Mouse (Mus musculus) right cerebral cortex, adult 18-20 months (tissue): Measurements from ENCODE around the gene Hmga2.

Experiments
- DNase-seq: peaks from one replicate; pipeline ENCODE4 v3.0.0; 2022; ENCODE audit warnings: mixed read lengths

The Hmga2 gene

GRCm38 (mm10) chr10:120422820-120423219 is 53.4 kb downstream of the Hmga2 start:
- no peak for DNase-seq

- DNase-seq = peak; percentile 46
These were observed 54.2 kb downstream of the Hmga2 start for GRCm38 (mm10) chr10:120422050-120422449.

- no peak for DNase-seq
These were observed 55.2 kb downstream of the Hmga2 start for GRCm38 (mm10) chr10:120420971-120421629.

- no peak for DNase-seq
These were observed 57.3 kb downstream of the Hmga2 start for GRCm38 (mm10) chr10:120418738-120419523.

GRCm38 (mm10) chr10:120418211-120418610 is 58.1 kb downstream of the Hmga2 start:
- DNase-seq = no peak

- DNase-seq = no peak
These were observed 58.7 kb downstream of the Hmga2 start for GRCm38 (mm10) chr10:120417488-120418118.

- no peak for DNase-seq
These were observed 59.2 kb downstream of the Hmga2 start for GRCm38 (mm10) chr10:120417116-120417487.

GRCm38 (mm10) chr10:120416628-120417027 is 59.6 kb downstream of the Hmga2 start:
- DNase-seq = no peak

- DNase-seq = no peak
These were observed 64.1 kb downstream of the Hmga2 start for GRCm38 (mm10) chr10:120412215-120412614.

GRCm38 (mm10) chr10:120410958-120411357 is 65.3 kb downstream of the Hmga2 start:
- no peak for DNase-seq

- no peak for DNase-seq
These were observed 67.1 kb downstream of the Hmga2 start for GRCm38 (mm10) chr10:120409131-120409530.

- no peak for DNase-seq
These were observed 69.0 kb downstream of the Hmga2 start for GRCm38 (mm10) chr10:120407230-120407629.

- no peak for DNase-seq
These were observed 70.2 kb downstream of the Hmga2 start for GRCm38 (mm10) chr10:120406038-120406437.

GRCm38 (mm10) chr10:120405322-120405721 is 70.9 kb downstream of the Hmga2 start:
- DNase-seq = no peak

- DNase-seq = no peak
These were observed 73.3 kb downstream of the Hmga2 start for GRCm38 (mm10) chr10:120402966-120403365.

GRCm38 (mm10) chr10:120401787-120402186 is 74.5 kb downstream of the Hmga2 start:
- no peak for DNase-seq

- no peak for DNase-seq
These were observed 76.3 kb downstream of the Hmga2 start for GRCm38 (mm10) chr10:120399846-120400510.

GRCm38 (mm10) chr10:120398745-120399144 is 77.5 kb downstream of the Hmga2 start:
- no peak for DNase-seq

- no peak for DNase-seq
These were observed 79.0 kb downstream of the Hmga2 start for GRCm38 (mm10) chr10:120397211-120397631.

GRCm38 (mm10) chr10:120395550-120395949 is 80.7 kb downstream of the Hmga2 start:
- no peak for DNase-seq

- DNase-seq = no peak
These were observed 81.5 kb downstream of the Hmga2 start for GRCm38 (mm10) chr10:120394740-120395139.

GRCm38 (mm10) chr10:120391971-120392716 is 84.1 kb downstream of the Hmga2 start:
- DNase-seq = no peak
